Mouse (Mus musculus) forebrain, embryonic 14.5 days (tissue): ENCODE results near the gene Dhx58. TPM values are rescaled to one million over a fixed set of nuclear protein-coding genes. Genes with fewer than 3 reads are reported as not detected.

ENCODE experiments used
- ATAC-seq: fragments of 200-750 bp; cut with Nextera tagmentation; 2 replicates; pipeline ENCODE4 v1.8.0; 2017; ENCODE audit warnings: mild to moderate bottlenecking, moderate library complexity
- DNase-seq: peaks from one replicate; pipeline ENCODE4 v3.0.0-alpha.2; 2015; ENCODE audit warnings: low spot score
- H3K27ac ChIP-seq: fragments of 300-500 bp; sonication (generic); 2 replicates; pipeline ENCODE4 v1.5.1; 2014; ENCODE audit warnings: low read depth, mild to moderate bottlenecking, control low read depth, low read length, moderate library complexity
- H3K27me3 ChIP-seq: fragments of 300-500 bp; sonication (generic); replicated peaks from 2 replicates; pipeline ENCODE4 v1.6.1; 2014; ENCODE audit warnings: low read length, control low read depth, mixed read lengths; ENCODE audit not compliant: control insufficient read depth, insufficient read depth
- H3K36me3 ChIP-seq: fragments of 300-500 bp; sonication (generic); 2 replicates; pipeline ENCODE4 v1.6.1; 2014; ENCODE audit warnings: low read length, control low read depth; ENCODE audit not compliant: control insufficient read depth, insufficient read depth
- H3K4me1 ChIP-seq: fragments of 300-500 bp; sonication (generic); 2 replicates; pipeline ENCODE4 v1.6.1; 2014; ENCODE audit warnings: antibody characterized with exemption, low read length, control low read depth; ENCODE audit not compliant: control insufficient read depth, insufficient read depth
- H3K4me2 ChIP-seq: fragments of 300-500 bp; sonication (generic); 2 replicates; pipeline ENCODE4 v1.6.1; 2014; ENCODE audit warnings: mild to moderate bottlenecking, control low read depth, low read length
- H3K4me3 ChIP-seq: fragments of 300-500 bp; sonication (generic); 2 replicates; pipeline ENCODE4 v1.5.1; 2014; ENCODE audit warnings: low read depth, low read length, control low read depth
- H3K9ac ChIP-seq: fragments of 300-500 bp; sonication (generic); 2 replicates; pipeline ENCODE4 v1.6.1; 2014; ENCODE audit warnings: mild to moderate bottlenecking, low read length, control low read depth, moderate library complexity
- H3K9me3 ChIP-seq: fragments of 300-500 bp; sonication (generic); replicated peaks from 2 replicates; pipeline ENCODE4 v1.6.1; 2016; ENCODE audit warnings: low read length, control low read depth, mixed read lengths; ENCODE audit not compliant: control insufficient read depth
- WGBS: fragments of 180-500 bp; shearing (Covaris S2); extraction: QIAGEN DNeasy Blood & Tissue Kit; methylation state at CpG from one replicate; pipeline ENCODE4 v1.1.7; 2014; 5-methylcytosine and 5-hydroxymethylcytosine counted together
- polyA plus RNA-seq: library from polyadenylated mRNA; unstranded; fragments of >200 nt; fragmentation: Nextera tagmentation; extraction: Ambion mirVana; gene quantifications from 2 replicates; pipeline ENCODE4 v1.2.1, GENCODE M21; 2014

The Dhx58 gene
- polyA plus RNA-seq, 1 experiment from 2014 or later, result 1.6 TPM

GRCm38 (mm10) chr11:100718866-100719265 lies 14.8 kb upstream of the Dhx58 start:
- Histone ChIP-seq H3K27me3 (no peaks in the 10 kb centered on the region), H3K9ac (no peak overlapping the region), H3K36me3 (peaks cover 53% of the 10 kb centered on the region), H3K27ac (no peak overlapping the region), H3K4me1 (peaks cover 3% of the 10 kb centered on the region), H3K4me2 (no peak overlapping the region), H3K4me3 (no peak overlapping the region), H3K9me3 (no peaks in the 10 kb centered on the region)
- DNase-seq (no peak), ATAC-seq (no peak)
- WGBS, result 90% methylated on average over 4 of the region's 4 CpGs

- Histone ChIP-seq H3K36me3 (peaks cover 53% of the 10 kb centered on the region), H3K9ac (no peak overlapping the region), H3K4me3 (no peak overlapping the region), H3K27ac (no peak overlapping the region), H3K4me1 (peaks cover 5% of the 10 kb centered on the region), H3K27me3 (no peaks in the 10 kb centered on the region), H3K4me2 (no peak overlapping the region), H3K9me3 (no peaks in the 10 kb centered on the region)
- ATAC-seq, result no peak
- WGBS, result 93% methylated on average over 7 of the region's 7 CpGs
- DNase-seq, result no peak
Observed at GRCm38 (mm10) chr11:100718462-100718861, 14.4 kb upstream of the Dhx58 start.

GRCm38 (mm10) chr11:100716649-100717048 lies 12.6 kb upstream of the Dhx58 start:
- Histone ChIP-seq H3K27me3 (no peaks in the 10 kb centered on the region), H3K27ac (no peak overlapping the region), H3K36me3 (peaks cover 50% of the 10 kb centered on the region), H3K9ac (no peak overlapping the region), H3K4me3 (no peak overlapping the region), H3K4me1 (peaks cover 9% of the 10 kb centered on the region), H3K9me3 (no peaks in the 10 kb centered on the region), H3K4me2 (no peak overlapping the region)
- ATAC-seq, result no peak
- 78% methylated on average over 3 of the region's 3 CpGs for WGBS
- no peak for DNase-seq

DNA sequence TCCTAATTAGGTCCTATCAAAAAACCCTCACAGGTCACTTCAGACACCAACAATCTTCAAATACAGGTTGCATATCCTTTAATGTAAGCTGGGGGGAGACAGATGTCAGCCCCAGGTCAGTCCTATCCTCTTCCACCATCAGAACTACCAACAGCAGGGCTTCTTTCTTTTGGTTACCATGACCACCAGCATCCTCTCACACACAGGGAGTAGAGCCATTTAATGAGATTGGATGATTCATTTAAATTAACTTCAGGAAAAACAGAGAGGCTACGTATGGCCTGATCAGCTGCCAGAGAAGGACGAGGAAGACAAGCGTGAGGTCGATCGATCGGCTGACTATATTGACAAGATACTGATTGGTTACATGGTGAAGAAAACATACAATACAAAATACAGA lies 10.9 kb upstream of the Dhx58 start:
- H3K4me3 ChIP-seq, result no peak overlapping the region
- H3K27ac ChIP-seq, result no peak overlapping the region
- H3K9ac ChIP-seq, result no peak overlapping the region
- 71% methylated on average over 6 of the region's 6 CpGs for WGBS
- no peaks in the 10 kb centered on the region for H3K27me3 ChIP-seq
- H3K4me1 ChIP-seq, result peaks cover 14% of the 10 kb centered on the region
- DNase-seq, result no peak
- no peak overlapping the region for H3K4me2 ChIP-seq
- no peak for ATAC-seq
- H3K9me3 ChIP-seq, result no peaks in the 10 kb centered on the region
- H3K36me3 ChIP-seq, result peaks cover 58% of the 10 kb centered on the region

- peaks cover 14% of the 10 kb centered on the region for H3K4me1 ChIP-seq
- DNase-seq (peak; percentile 78), ATAC-seq (0 out of 2 replicates have a peak, but pooled peaks have one; percentile 13)
- H3K27me3 ChIP-seq, result no peaks in the 10 kb centered on the region
- 46% methylated on average over 6 of the region's 6 CpGs for WGBS
- no peak overlapping the region for H3K4me2 ChIP-seq
- peaks cover 57% of the 10 kb centered on the region for H3K36me3 ChIP-seq
- no peak overlapping the region for H3K9ac ChIP-seq
- no peak overlapping the region for H3K27ac ChIP-seq
- H3K4me3 ChIP-seq, result no peak overlapping the region
- H3K9me3 ChIP-seq, result no peaks in the 10 kb centered on the region
Observed at GRCm38 (mm10) chr11:100714534-100714915, 10.5 kb upstream of the Dhx58 start.

DNA sequence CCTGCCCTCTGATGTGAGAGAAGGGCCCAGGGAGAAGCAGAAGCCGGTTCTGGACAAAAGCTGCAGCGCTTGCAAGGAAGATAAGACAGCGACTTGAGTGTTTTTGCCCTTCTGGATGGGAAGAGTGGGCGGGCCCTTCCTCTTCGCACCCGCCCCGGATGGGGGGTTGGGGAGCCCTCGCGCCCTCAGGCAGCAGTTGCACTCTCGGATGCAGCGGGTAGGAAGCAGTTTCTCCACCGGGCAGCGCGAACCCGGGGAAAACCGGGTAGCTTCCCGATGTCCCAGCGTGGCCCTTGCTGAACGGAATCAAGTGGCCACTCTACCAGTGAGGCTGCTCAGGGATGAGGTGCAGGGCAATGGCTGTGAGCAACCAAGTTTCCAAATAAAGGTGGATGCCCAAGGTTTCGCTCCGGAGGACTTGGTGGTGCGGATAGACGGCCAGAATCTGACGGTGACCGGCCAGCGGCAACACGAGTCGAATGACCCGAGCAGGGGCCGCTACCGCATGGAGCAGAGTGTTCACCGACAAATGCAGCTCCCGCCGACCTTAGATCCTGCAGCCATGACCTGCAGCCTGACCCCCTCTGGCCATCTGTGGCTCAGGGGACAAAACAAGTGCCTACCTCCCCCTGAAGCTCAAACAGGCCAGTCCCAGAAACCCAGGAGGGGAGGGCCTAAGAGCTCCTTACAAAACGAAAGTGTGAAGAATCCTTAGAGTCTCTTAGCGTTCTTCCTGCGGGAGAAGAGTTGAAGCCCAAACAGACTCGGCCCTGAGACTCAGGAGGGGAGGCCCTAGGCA lies 9.9 kb upstream of the Dhx58 start, which contains the start of gene Hspb9:
TSS of gene Hspb9 (plus strand) at position 116 of the 799 bp plus-strand sequence.
- WGBS, result 8% methylated on average over 38 of the region's 38 CpGs
- H3K27me3 ChIP-seq, result no peaks in the 10 kb centered on the region
- H3K9ac ChIP-seq, result peak within 1 kb of the TSS; percentile 54; the same call in 1 of the 2 replicates
- no peak within 1 kb of the TSS for H3K27ac ChIP-seq
- H3K4me3 ChIP-seq, result no peak within 1 kb of the TSS
- H3K4me2 ChIP-seq, result peak within 1 kb of the TSS; percentile 31
- ATAC-seq (no peak), DNase-seq (peak; percentile 39)
- H3K9me3 ChIP-seq, result no peaks in the 10 kb centered on the region
- H3K4me1 ChIP-seq, result peaks cover 14% of the 10 kb centered on the region
- H3K36me3 ChIP-seq, result peaks cover 59% of the 10 kb centered on the region

DNA sequence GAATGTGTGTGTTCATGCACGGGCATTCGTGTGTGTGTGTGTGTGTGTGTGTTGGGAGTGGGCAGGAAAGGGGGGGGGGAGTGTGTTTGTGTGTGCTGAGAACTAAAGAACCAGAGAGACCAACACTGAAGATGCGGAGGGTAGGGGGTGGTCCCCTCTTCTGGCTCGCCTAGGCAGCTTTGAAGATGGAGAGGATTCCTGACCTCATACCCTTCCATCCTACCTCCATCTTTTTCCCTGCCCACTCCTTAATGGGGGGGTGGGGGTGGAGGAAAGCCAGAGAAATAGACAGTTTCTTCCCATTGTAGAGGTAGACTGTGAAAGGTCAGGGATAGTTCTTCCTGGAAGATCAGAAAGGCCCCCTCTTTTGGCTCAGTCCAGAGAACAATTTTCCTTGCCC lies 9.1 kb upstream of the Dhx58 start:
- 50% methylated on average over 4 of the region's 4 CpGs for WGBS
- ATAC-seq (no peak), DNase-seq (no peak)
- peaks cover 59% of the 10 kb centered on the region for H3K36me3 ChIP-seq
- H3K27ac ChIP-seq, result no peak overlapping the region
- no peaks in the 10 kb centered on the region for H3K27me3 ChIP-seq
- peak overlapping the region; percentile 1; the same call in 1 of the 2 replicates for H3K9ac ChIP-seq
- H3K4me1 ChIP-seq, result peaks cover 14% of the 10 kb centered on the region
- no peak overlapping the region for H3K4me2 ChIP-seq
- H3K4me3 ChIP-seq, result no peak overlapping the region
- H3K9me3 ChIP-seq, result no peaks in the 10 kb centered on the region

GRCm38 (mm10) chr11:100711783-100712615 lies 7.9 kb upstream of the Dhx58 start, which contains the start of gene Kat2a:
TSS of gene Kat2a (minus strand) at chr11:100712465.
- H3K4me1 ChIP-seq, result peaks cover 14% of the 10 kb centered on the region
- peak within 1 kb of the TSS; percentile 85 for H3K9ac ChIP-seq

More at GRCm38 (mm10) chr11:100711783-100712615, 7.9 kb upstream of the Dhx58 start, which contains the start of gene Kat2a:
- Histone ChIP-seq H3K4me3 (peak within 1 kb of the TSS; percentile 77), H3K9me3 (no peaks in the 10 kb centered on the region), H3K4me2 (peak within 1 kb of the TSS; percentile 65), H3K27me3 (no peaks in the 10 kb centered on the region), H3K27ac (peak within 1 kb of the TSS; percentile 35; the same call in 1 of the 2 replicates), H3K36me3 (peaks cover 59% of the 10 kb centered on the region)
- 2% methylated on average over 43 of the region's 48 CpGs for WGBS
- peak; percentile 92 for DNase-seq
- ATAC-seq, result peak; percentile 93
